Mouse (Mus musculus) heart, embryonic 16.5 days (tissue): ENCODE data around the gene Fundc1. TPM values are rescaled to one million over a fixed set of nuclear protein-coding genes. Genes with fewer than 3 reads are reported as not detected.

Experiments used
- ATAC-seq: fragments of 200-750 bp; cut with Nextera tagmentation; replicated peaks from 2 replicates; pipeline ENCODE4 v1.8.0; 2017; ENCODE audit warnings: moderate number of reproducible peaks; ENCODE audit not compliant: insufficient read depth, low FRiP score; ENCODE audit errors: extremely low read depth
- H3K27ac ChIP-seq: fragments of 300-500 bp; sonication (generic); 2 replicates; pipeline ENCODE4 v1.5.1; 2014; ENCODE audit warnings: mild to moderate bottlenecking, low read length, control low read depth, moderate library complexity
- H3K27me3 ChIP-seq: fragments of 300-500 bp; sonication (generic); 2 replicates; pipeline ENCODE4 v1.6.1; 2014; ENCODE audit warnings: low read length, mixed read lengths; ENCODE audit not compliant: control insufficient read depth, insufficient read depth
- H3K36me3 ChIP-seq: fragments of 300-500 bp; sonication (generic); 2 replicates; pipeline ENCODE4 v1.6.1; 2014; ENCODE audit not compliant: control insufficient read depth, insufficient read depth
- H3K4me1 ChIP-seq: fragments of 300-500 bp; sonication (generic); 2 replicates; pipeline ENCODE4 v1.6.1; 2014; ENCODE audit warnings: low read length, mixed read lengths; ENCODE audit not compliant: control insufficient read depth, insufficient read depth
- H3K4me2 ChIP-seq: fragments of 300-500 bp; sonication (generic); 2 replicates; pipeline ENCODE4 v1.6.1; 2014; ENCODE audit warnings: low read depth, mild to moderate bottlenecking, control low read depth, low read length
- H3K4me3 ChIP-seq: fragments of 300-500 bp; sonication (generic); 2 replicates; pipeline ENCODE4 v1.5.1; 2014; ENCODE audit warnings: mild to moderate bottlenecking, control low read depth, low read length
- H3K9ac ChIP-seq: fragments of 300-500 bp; sonication (generic); 2 replicates; pipeline ENCODE4 v1.6.1; 2014; ENCODE audit warnings: low read length, control low read depth
- H3K9me3 ChIP-seq: fragments of 300-500 bp; sonication (generic); replicated peaks from 2 replicates; pipeline ENCODE4 v1.6.1; 2016; ENCODE audit warnings: low read length; ENCODE audit not compliant: control insufficient read depth
- WGBS: fragments of 180-500 bp; shearing (Covaris S2); extraction: QIAGEN DNeasy Blood & Tissue Kit; methylation state at CpG from one replicate; pipeline ENCODE4 v1.1.7; 2014; 5-methylcytosine and 5-hydroxymethylcytosine counted together
- polyA plus RNA-seq: library from polyadenylated mRNA; unstranded; fragments of >200 nt; fragmentation: Nextera tagmentation; extraction: Ambion mirVana; gene quantifications from 2 replicates; pipeline ENCODE4 v1.2.1, GENCODE M21; 2015

The Fundc1 gene
- polyA plus RNA-seq = 37.3 and 46.0 TPM in 2 replicates

DNA sequence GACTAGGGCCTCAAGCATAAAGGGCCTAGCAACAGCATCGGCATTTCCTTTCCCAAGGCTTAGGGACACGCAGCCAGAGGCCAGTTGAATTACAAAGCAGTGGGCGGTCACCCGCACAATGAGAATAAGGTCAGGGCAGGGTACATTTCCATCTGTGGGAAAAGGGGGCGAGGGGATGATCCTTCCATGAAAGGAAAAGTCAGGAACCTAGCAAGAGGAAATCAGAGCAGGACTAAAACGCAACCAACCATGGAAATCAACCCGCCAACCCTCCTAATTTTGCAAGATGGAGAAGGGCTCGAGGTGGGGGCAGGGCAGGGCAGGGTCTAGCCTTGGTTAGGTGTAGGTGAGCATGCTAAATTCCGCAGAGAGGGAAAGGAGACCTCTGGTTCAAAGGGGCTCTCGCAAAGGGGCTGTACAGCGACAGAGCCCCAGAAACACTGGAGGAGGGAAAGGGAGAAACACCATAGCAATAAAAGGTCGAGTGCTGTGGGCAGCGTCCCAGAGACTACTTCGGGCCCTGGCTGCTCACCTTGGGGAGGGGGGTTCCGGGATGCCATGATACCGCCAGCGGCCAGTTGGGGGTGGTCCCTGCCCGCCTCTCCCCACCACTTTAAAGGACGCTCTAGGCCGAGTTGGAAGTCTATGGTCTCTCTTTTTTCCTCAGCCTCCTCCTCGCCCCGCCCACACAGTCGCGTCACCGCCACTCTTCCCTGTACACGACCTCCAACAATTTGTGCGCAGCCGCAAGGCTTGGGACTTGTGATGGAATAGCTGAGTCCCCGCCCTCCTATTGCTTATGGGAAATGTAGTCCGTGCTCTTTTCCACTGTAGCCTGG is at the start of gene Fundc1:
TSS of gene Fundc1 (minus strand) at position 705 of the 839 bp plus-strand sequence.
- 7% methylated on average over 30 of the region's 30 CpGs for WGBS
- Histone ChIP-seq H3K27ac (peak within 1 kb of the TSS; percentile 91), H3K9me3 (no peaks in the 10 kb centered on the region)

DNA sequence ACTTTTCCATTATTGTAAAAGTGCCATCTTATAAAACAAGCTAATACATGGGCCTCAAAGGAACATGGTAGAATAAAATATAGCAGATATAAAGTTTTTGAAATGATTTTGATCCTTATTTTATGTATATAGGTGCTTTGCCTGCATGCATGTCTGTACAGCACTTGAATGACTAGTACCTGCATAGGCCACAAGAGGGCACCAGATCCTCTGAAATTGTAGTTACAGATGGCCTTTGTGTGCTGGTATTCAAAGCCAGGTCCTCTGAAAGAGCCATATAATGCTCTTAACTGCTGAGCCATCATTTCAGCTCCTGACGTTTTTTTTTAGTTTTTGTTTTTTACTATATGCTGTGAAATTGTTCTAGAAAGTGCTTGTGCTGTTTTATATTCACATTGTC is 39.1 kb upstream of the Fundc1 start:
- H3K4me2 ChIP-seq = no peak overlapping the region
- no peak for ATAC-seq
- H3K4me3 ChIP-seq = no peak overlapping the region
- H3K36me3 ChIP-seq = no peaks in the 10 kb centered on the region
- no peaks in the 10 kb centered on the region for H3K27me3 ChIP-seq
- H3K4me1 ChIP-seq = no peaks in the 10 kb centered on the region
- H3K27ac ChIP-seq = no peak overlapping the region
- H3K9ac ChIP-seq = no peak overlapping the region
- WGBS = 53% methylated on average over 1 of the region's 1 CpGs
- H3K9me3 ChIP-seq = no peaks in the 10 kb centered on the region; the same call in 1 of the 2 replicates

More for the DNA sequence above, at the start of gene Fundc1:
- ATAC-seq = peak; percentile 98
- Histone ChIP-seq H3K36me3 (no peaks in the 10 kb centered on the region), H3K9ac (peak within 1 kb of the TSS; percentile 81), H3K27me3 (no peaks in the 10 kb centered on the region), H3K4me1 (no peaks in the 10 kb centered on the region), H3K4me2 (peak within 1 kb of the TSS; percentile 59), H3K4me3 (peak within 1 kb of the TSS; percentile 68)

DNA sequence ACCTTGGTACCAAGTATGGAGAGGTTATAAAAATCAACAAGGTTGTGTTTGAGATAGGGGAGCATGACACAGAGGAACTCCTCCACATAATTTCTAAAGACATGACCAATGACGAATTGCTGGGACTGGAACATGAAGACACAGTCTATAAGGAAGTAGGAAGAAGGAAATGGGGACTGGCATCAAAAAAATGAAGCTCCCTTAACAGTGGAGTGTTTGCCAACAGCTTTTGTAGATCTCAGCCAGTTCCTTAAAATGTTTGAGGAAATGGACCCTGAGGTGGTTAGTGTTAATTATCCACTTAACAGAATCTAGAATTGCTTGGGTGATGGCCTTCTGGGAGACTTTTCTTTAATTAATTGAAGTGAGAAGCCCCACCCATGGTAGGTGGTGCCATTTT is 36.6 kb upstream of the Fundc1 start:
- no peak overlapping the region for H3K4me3 ChIP-seq
- WGBS = 58% methylated on average over 1 of the region's 1 CpGs
- H3K36me3 ChIP-seq = no peaks in the 10 kb centered on the region
- no peak overlapping the region for H3K27ac ChIP-seq
- ATAC-seq = no peak
- H3K9me3 ChIP-seq = no peaks in the 10 kb centered on the region; the same call in 1 of the 2 replicates
- no peak overlapping the region for H3K4me2 ChIP-seq
- no peak overlapping the region for H3K9ac ChIP-seq
- H3K27me3 ChIP-seq = no peaks in the 10 kb centered on the region
- no peaks in the 10 kb centered on the region for H3K4me1 ChIP-seq

DNA sequence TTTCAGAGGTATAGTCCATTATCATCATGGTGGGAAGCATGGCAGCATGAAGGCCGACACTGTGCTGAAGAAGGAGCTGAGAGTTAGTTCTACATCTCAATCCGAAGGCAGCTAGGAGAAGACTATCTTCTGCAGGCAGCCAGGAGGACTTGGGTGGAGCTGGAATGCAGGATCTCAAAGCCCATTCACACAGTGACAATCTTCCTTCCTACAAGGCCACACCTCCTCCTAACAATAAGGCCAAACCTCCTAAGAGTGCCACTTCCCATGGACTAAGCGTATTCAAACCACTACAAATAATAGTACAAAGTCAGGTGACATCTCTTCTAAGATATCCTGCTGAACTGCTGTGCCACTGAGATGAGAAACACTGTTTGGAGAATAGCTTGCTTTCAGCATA is 35.5 kb upstream of the Fundc1 start:
- Histone ChIP-seq H3K4me1 (no peaks in the 10 kb centered on the region), H3K27me3 (no peaks in the 10 kb centered on the region), H3K9ac (no peak overlapping the region), H3K27ac (no peak overlapping the region), H3K9me3 (no peaks in the 10 kb centered on the region; the same call in 1 of the 2 replicates), H3K36me3 (no peaks in the 10 kb centered on the region), H3K4me3 (no peak overlapping the region), H3K4me2 (no peak overlapping the region)
- no peak for ATAC-seq
- WGBS = 69% methylated on average over 3 of the region's 3 CpGs

DNA sequence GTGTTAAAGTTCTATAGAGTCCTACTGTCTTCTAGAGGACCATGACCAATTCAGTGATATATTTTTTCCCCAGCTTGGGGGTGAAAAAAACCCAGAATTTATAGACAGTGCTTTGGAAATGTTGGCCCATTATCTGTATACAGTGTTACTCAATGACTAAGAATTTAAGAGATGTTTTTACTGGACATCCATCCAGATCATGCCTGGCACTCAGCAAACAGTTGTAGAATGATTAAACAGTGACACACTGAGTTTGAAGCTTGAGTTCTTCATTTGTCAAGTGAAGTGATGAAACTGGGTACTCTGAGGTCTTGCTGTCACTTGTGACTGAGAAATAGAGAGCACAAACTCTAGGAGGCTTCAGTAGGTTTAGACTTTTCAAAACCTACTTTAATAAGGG is 21.2 kb upstream of the Fundc1 start:
- H3K9me3 ChIP-seq = no peaks in the 10 kb centered on the region
- H3K4me1 ChIP-seq = no peaks in the 10 kb centered on the region
- ATAC-seq = no peak
- H3K4me3 ChIP-seq = no peak overlapping the region
- no peaks in the 10 kb centered on the region for H3K27me3 ChIP-seq
- H3K36me3 ChIP-seq = no peaks in the 10 kb centered on the region
- H3K9ac ChIP-seq = no peak overlapping the region
- no peak overlapping the region for H3K4me2 ChIP-seq
- no peak overlapping the region for H3K27ac ChIP-seq

DNA sequence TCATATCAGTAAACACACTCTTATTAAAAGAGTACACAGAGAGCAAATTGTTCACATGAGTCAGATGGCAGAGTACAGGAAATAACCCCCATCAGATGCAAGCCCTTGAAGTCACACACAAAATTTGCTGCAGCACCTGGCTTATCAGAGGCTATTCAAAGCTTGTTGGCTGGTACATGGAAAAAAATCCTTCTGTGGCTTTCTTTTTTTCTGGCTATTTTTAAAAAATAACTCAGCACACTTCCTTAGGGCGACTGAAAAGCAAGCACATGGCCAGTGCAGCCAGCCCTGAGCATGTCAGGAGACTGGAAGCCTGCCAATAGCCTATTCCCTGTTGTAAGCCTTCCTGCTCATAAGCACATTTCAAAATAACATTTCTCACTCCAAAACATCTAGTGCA is 18.6 kb upstream of the Fundc1 start:
- 8% methylated on average over 1 of the region's 1 CpGs for WGBS
- H3K9ac ChIP-seq = no peak overlapping the region
- no peaks in the 10 kb centered on the region for H3K27me3 ChIP-seq
- H3K4me2 ChIP-seq = no peak overlapping the region
- H3K4me3 ChIP-seq = no peak overlapping the region
- H3K4me1 ChIP-seq = no peaks in the 10 kb centered on the region
- no peaks in the 10 kb centered on the region for H3K9me3 ChIP-seq
- ATAC-seq = peak; percentile 88
- H3K36me3 ChIP-seq = no peaks in the 10 kb centered on the region
- peak overlapping the region; percentile 62 for H3K27ac ChIP-seq

DNA sequence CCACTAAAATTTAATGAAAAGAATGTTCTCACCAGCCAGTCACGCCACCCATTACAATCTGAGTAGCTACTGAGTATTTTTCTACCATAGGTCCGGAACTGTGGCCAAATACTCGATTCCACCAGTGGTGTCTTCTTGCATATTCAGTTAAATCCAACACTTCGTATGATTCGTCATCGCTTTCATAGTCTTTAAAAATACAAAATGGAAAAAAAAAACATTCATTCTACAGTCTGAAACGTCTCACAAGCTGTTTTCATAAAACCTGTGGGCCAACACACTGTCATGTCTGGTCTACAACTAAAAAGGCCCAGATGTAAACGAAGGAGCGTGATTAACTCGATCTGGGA is 879 bp downstream of the Fundc1 start:
- Histone ChIP-seq H3K9me3 (no peaks in the 10 kb centered on the region), H3K4me1 (no peaks in the 10 kb centered on the region), H3K4me3 (peak overlapping the region; percentile 68), H3K27me3 (no peaks in the 10 kb centered on the region), H3K4me2 (peak overlapping the region; percentile 59), H3K36me3 (no peaks in the 10 kb centered on the region), H3K27ac (peak overlapping the region; percentile 91), H3K9ac (peak overlapping the region; percentile 81)
- 31% methylated on average over 10 of the region's 10 CpGs for WGBS
- no peak for ATAC-seq

DNA sequence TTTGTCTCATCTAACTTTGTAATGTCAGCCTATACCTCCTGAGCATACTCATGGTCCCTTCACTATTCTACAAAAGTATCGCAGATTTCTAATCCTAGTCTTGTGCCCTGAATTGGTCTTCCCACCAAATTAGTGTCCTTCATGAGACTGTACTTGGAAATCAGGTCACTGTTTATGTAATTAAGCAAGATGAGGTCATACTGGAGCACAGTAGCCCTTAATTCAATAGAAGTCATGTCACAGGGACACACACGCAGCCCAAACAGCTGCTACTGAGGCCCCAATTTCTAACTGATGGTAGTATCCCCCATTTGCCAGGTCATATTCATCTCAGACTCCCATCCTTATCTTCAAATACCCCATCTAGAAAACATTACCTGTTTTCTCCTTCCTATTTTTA is 3.5 kb downstream of the Fundc1 start:
- Histone ChIP-seq H3K4me1 (no peaks in the 10 kb centered on the region), H3K27ac (no peak overlapping the region), H3K36me3 (no peaks in the 10 kb centered on the region), H3K27me3 (no peaks in the 10 kb centered on the region), H3K4me3 (no peak overlapping the region), H3K9me3 (no peaks in the 10 kb centered on the region), H3K4me2 (no peak overlapping the region), H3K9ac (no peak overlapping the region)
- WGBS = 87% methylated on average over 2 of the region's 2 CpGs
- ATAC-seq = no peak

DNA sequence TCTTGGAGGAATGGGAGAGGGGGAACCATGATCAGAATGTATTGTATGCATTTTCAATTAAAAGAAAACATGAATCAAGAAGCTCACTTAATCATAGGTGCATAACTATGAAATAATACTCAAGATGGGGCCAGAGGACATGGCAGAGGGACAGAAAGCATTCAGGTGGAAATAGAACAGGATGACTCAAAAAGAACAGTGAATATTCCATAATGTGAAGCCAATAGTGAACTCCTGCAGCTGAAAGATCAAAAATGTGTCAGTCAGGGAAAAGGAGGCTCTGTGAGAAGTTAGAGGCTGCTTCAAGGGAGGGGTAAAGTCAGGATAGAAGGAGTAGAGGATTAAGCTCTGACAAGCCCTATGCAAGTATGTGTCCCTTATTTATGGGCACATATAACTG is 6.4 kb downstream of the Fundc1 start:
- Histone ChIP-seq H3K4me3 (no peak overlapping the region), H3K4me1 (no peaks in the 10 kb centered on the region), H3K9me3 (no peaks in the 10 kb centered on the region), H3K4me2 (no peak overlapping the region), H3K36me3 (no peaks in the 10 kb centered on the region), H3K27ac (no peak overlapping the region), H3K9ac (no peak overlapping the region), H3K27me3 (no peaks in the 10 kb centered on the region)
- no peak for ATAC-seq
